Mouse (Mus musculus): ENCODE results near the gene Rbm47.

Rbm47 gene

GRCm38 (mm10) chr5:66061667-66062045, 111.3 kb downstream of the Rbm47 start:
- no peak for DNase-seq

GRCm38 (mm10) chr5:66058844-66059243, 114.1 kb downstream of the Rbm47 start:
- DNase-seq, result no peak

GRCm38 (mm10) chr5:66056680-66057079, 116.2 kb downstream of the Rbm47 start:
- no peak for DNase-seq

- DNase-seq, result peak; percentile 86
Observed at GRCm38 (mm10) chr5:66054394-66054793, 118.5 kb downstream of the Rbm47 start.

DNA sequence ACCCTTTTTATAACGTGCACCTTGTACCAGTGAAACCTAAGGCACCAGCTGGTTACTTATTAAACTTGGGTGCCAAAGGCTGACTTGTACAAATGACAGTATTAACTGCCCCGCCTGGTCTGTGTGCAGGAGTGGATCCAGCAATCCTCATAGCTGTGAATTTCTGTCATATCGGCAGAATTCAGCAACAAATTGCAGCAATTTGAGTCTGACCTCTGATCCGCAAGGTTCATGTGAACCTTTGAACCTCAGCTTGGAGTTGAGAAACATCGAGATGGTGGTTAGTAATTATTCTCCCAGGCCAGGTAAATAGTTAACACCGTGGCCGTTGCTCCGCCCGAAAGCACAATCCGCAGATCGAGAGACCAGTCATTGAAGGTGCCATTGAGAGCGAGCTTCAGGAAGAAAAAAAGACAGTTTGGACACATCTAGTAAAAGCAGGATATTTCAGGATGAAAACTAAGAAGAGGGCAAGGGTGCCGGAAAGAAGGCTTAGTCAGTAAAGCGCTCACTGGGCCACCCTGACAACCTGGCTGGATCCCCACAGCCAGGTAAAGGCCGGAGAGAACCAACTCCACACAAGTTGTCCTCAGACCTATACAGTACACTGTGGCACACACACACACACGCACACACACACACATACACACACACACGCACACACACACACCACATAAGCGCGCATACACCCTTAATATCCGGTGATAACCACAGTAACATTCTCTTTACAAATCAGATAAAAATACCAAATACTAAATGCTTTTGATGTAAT, 120.0 kb downstream of the Rbm47 start:
- peak; percentile 88 for DNase-seq

- peak; percentile 32 for DNase-seq
Observed at GRCm38 (mm10) chr5:66050841-66051240, 122.1 kb downstream of the Rbm47 start.

DNA sequence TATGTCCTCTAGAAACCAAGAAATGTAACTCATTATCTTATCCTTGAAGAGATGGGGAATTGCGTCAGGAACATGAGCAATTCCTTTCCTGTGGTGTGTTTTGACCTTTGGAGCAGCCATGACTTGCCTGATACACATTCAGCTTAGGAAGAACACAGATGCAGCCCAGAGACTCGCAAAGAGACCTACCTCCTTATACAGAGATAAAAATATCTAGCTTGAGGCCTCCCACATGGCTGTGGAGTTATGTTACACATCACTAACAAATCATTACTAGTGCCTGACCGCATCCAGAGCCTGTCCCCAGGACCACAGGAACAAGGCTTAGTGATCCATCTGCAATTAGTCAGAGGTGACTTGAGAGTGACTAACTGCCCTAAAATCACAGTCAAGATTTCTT, 126.6 kb downstream of the Rbm47 start:
- no peak for DNase-seq

- peak; percentile 37 for DNase-seq
Observed at GRCm38 (mm10) chr5:66043897-66044296, 129.0 kb downstream of the Rbm47 start.

GRCm38 (mm10) chr5:66042651-66043340, 130.1 kb downstream of the Rbm47 start:
- peak; percentile 37 for DNase-seq

DNA sequence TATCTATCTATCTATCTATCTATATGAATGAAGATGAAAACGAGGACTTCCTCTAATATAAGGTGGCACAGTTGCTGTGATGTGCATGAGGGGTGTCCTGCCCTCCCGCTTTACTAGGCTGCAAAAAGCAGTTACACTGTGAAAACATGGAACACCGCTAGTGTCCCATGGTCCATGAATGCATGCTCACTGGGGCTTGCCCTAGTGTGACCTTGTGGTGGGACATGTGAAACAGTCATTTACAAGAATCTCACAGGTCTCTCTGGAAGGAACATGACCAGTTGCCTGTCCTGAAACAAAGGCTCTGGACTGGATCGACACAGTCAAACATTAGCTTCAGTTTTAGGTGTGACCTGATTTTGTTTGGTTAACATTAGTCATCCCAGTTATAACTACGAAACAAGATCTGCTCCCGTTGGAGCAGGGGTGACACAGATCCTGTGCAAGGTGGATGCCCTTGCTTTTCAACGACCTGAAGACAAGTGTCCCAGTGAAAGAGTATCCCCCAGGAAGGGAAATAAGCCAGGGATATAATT, 132.1 kb downstream of the Rbm47 start:
- DNase-seq, result peak; percentile 40

- no peak for DNase-seq
Observed at GRCm38 (mm10) chr5:66039813-66040212, 133.1 kb downstream of the Rbm47 start.

- DNase-seq, result no peak
Observed at GRCm38 (mm10) chr5:66037066-66037465, 135.9 kb downstream of the Rbm47 start.

GRCm38 (mm10) chr5:66036440-66037054, 136.4 kb downstream of the Rbm47 start:
- DNase-seq, result no peak

DNA sequence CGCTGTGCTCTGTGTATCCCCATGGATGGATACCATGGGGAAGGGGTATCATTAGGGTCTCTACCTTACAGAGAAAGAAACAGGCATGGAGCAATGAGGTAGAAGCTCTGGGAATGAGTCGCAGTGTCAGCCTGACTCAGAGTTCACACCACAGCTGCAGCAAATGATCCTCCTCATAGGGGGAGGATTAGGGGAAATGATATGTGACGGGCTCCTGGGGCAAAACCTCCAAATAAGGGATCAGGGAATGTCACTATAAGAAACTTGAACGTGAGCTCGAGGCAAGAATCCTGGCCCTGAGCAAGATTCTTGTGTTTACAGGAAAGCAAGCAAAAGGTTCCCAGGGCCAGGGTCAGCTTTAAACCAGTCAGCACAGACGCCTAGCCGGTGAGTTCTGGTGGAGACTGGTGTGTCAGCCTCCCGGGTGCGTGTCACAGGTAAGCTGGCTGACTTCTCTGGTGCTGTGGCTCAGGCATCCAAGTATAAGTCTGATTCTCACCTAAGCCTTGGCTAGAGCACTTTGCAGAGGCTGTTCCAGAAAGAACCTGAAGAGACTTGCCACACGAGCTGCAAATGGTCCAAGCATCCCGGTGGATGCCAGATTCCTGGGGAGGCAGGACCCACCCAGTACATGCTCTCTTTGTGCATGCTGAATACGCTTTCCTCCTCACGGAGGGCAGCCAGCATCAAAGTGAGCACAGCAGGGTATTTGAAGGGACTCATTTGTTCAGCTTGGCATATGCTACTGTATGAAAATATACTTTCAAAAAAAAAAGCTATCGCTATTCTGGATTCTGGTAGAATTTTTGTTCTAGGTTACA, 138.3 kb downstream of the Rbm47 start:
- peak; percentile 68 for DNase-seq

GRCm38 (mm10) chr5:66032826-66033225, 140.1 kb downstream of the Rbm47 start:
- DNase-seq, result no peak

- DNase-seq, result no peak
Observed at GRCm38 (mm10) chr5:66031699-66032098, 141.2 kb downstream of the Rbm47 start.

- no peak for DNase-seq
Observed at GRCm38 (mm10) chr5:66028232-66028631, 144.7 kb downstream of the Rbm47 start.

GRCm38 (mm10) chr5:66027206-66027605, 145.7 kb downstream of the Rbm47 start:
- no peak for DNase-seq

- DNase-seq, result no peak
Observed at GRCm38 (mm10) chr5:66026796-66027195, 146.1 kb downstream of the Rbm47 start.

DNA sequence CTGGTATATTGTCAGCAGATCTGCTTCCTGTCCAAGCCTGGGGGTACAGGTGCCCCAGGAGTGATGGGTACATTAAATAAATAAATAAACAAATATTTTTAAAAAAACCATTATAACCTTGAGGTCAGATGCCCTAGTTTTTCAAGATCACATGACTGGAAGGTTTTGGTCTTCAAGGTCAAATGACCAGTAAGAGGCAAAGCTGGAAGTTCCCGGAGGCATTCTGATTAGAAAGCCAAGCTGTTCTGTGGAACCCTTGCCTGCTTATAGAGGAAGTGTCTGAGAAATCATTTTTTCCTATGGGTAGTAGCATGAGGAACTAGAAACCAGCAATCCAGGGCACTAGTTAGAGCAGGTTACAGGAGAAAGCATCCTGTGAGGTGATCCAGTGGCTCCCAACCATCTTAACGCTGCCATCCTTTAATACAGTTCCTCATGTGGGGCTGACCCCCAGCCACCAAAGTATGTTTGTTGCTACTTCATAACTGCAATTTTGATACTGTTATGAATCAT, 157.4 kb downstream of the Rbm47 start:
- DNase-seq, result no peak

- peak; percentile 66 for DNase-seq
Observed at GRCm38 (mm10) chr5:66014437-66014836, 158.5 kb downstream of the Rbm47 start.

DNA sequence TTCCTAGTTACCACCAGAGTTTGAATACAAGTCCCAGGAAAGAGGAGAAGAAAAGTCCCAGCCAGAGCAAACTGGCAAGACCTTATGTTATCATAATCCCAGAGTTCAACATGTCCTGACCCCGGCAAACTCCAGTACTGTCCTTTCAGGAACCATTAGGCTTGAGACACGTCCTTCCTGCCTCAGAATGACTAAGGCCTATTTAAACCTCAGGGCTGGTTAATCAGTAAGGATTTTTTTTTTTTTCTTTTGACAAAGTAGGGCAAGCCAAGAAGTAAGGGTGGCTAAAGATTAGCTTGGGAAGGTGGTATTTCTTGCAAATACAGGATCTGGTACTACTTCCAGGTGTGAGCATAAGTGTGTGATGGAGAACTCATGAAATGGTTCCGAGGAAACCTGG, 158.9 kb downstream of the Rbm47 start:
- peak; percentile 68 for DNase-seq
